Mouse (Mus musculus): ENCODE results near the gene Akap13.

Gene Akap13

GRCm38 (mm10) chr7:75568883-75569282 is 113.5 kb downstream of the Akap13 start:
- no peak for DNase-seq

GRCm38 (mm10) chr7:75570218-75570617 is 114.9 kb downstream of the Akap13 start:
- no peak for DNase-seq

- DNase-seq: no peak
These were observed 115.7 kb downstream of the Akap13 start for GRCm38 (mm10) chr7:75571078-75571477.

- DNase-seq: no peak
These were observed 116.8 kb downstream of the Akap13 start for GRCm38 (mm10) chr7:75572127-75572526.

- DNase-seq: peak in 1 of 2 experiments; percentile 56
These were observed 119.9 kb downstream of the Akap13 start for GRCm38 (mm10) chr7:75575120-75575649.

- DNase-seq: no peak
These were observed 120.7 kb downstream of the Akap13 start for GRCm38 (mm10) chr7:75575800-75576585.

- no peak for DNase-seq
These were observed 121.5 kb downstream of the Akap13 start for GRCm38 (mm10) chr7:75576851-75577250.

- DNase-seq: peak; percentile 66 to 73
These were observed 122.0 kb downstream of the Akap13 start for GRCm38 (mm10) chr7:75577353-75577752.

- DNase-seq: no peak
These were observed 123.3 kb downstream of the Akap13 start for GRCm38 (mm10) chr7:75578647-75579046.

GRCm38 (mm10) chr7:75582091-75582490 is 126.8 kb downstream of the Akap13 start:
- no peak for DNase-seq

- no peak for DNase-seq
These were observed 128.8 kb downstream of the Akap13 start for GRCm38 (mm10) chr7:75584100-75584499.

- DNase-seq: no peak
These were observed 130.1 kb downstream of the Akap13 start for GRCm38 (mm10) chr7:75585409-75585808.

- DNase-seq: peak; percentile 62 to 71
These were observed 130.8 kb downstream of the Akap13 start for GRCm38 (mm10) chr7:75586113-75586512.

GRCm38 (mm10) chr7:75587727-75588126 is 132.4 kb downstream of the Akap13 start:
- DNase-seq: no peak

GRCm38 (mm10) chr7:75589304-75589973 is 134.1 kb downstream of the Akap13 start:
- no peak for DNase-seq

- DNase-seq: no peak
These were observed 136.6 kb downstream of the Akap13 start for GRCm38 (mm10) chr7:75591961-75592360.

GRCm38 (mm10) chr7:75594801-75595200 is 139.5 kb downstream of the Akap13 start:
- DNase-seq: peak; percentile 69 to 82

- no peak for DNase-seq
These were observed 139.9 kb downstream of the Akap13 start for GRCm38 (mm10) chr7:75595268-75595667.

- DNase-seq: peak in 1 of 2 experiments; percentile 70
These were observed 140.9 kb downstream of the Akap13 start for GRCm38 (mm10) chr7:75596058-75596748.

GRCm38 (mm10) chr7:75597840-75598239 is 142.5 kb downstream of the Akap13 start:
- no peak for DNase-seq

- DNase-seq: no peak
These were observed 145.2 kb downstream of the Akap13 start for GRCm38 (mm10) chr7:75600360-75601075.

- DNase-seq: no peak
These were observed 151.9 kb downstream of the Akap13 start for GRCm38 (mm10) chr7:75607248-75607647.

GRCm38 (mm10) chr7:75608716-75609115 is 153.4 kb downstream of the Akap13 start:
- DNase-seq: no peak

Measured in lung, postnatal 4 days (tissue).